Mouse (Mus musculus) testis, adult 2 months (tissue): ENCODE data around the gene Doc2b. TPM values are rescaled to one million over a fixed set of nuclear protein-coding genes. Genes with fewer than 3 reads are reported as not detected.
"Not testable (repeated sequence)": the region's sequence is repeated elsewhere in the genome, so short reads cannot be mapped to it uniquely, and the experiment has no call there.

ENCODE experiments used
- H3K27ac ChIP-seq: fragments of 200-500 bp; 2 replicates; pipeline ENCODE4 v1.5.1; 2012; ENCODE audit warnings: low read depth, low read length; ENCODE audit not compliant: control insufficient read depth, insufficient read depth
- H3K27me3 ChIP-seq: fragments of 200-500 bp; 2 replicates; pipeline ENCODE4 v1.6.1; 2012; ENCODE audit warnings: mild to moderate bottlenecking, low read length, moderate library complexity; ENCODE audit not compliant: control insufficient read depth, insufficient read depth
- H3K36me3 ChIP-seq: fragments of 200-500 bp; 2 replicates; pipeline ENCODE4 v1.6.1; 2012; ENCODE audit warnings: mild to moderate bottlenecking, low read length; ENCODE audit not compliant: control insufficient read depth, insufficient read depth
- H3K4me1 ChIP-seq: fragments of 200-500 bp; 2 replicates; pipeline ENCODE4 v1.6.1; 2012; ENCODE audit warnings: low read length; ENCODE audit not compliant: control insufficient read depth, insufficient read depth
- H3K4me3 ChIP-seq: fragments of 200-500 bp; 2 replicates; pipeline ENCODE4 v1.5.1; 2012; ENCODE audit warnings: low read depth, mild to moderate bottlenecking, low read length, moderate library complexity, mixed read lengths; ENCODE audit not compliant: control insufficient read depth
- CTCF ChIP-seq: fragments of 200-500 bp; IDR thresholded peaks from 2 replicates; pipeline ENCODE4 v1.5.1; 2012; ENCODE audit warnings: low read depth, mild to moderate bottlenecking, inconsistent platforms, low read length, moderate library complexity; ENCODE audit not compliant: control insufficient read depth, insufficient read depth, insufficient replicate concordance
- POLR2A ChIP-seq: fragments of 200-500 bp; IDR thresholded peaks from 2 replicates; pipeline ENCODE4 v1.6.1; 2012; ENCODE audit warnings: low read depth, mild to moderate bottlenecking, inconsistent platforms, low read length, moderate library complexity; ENCODE audit not compliant: control insufficient read depth
- polyA plus RNA-seq: library from polyadenylated mRNA; depleted of rRNA; stranded (reverse); fragments of >200 nt; gene quantifications from 2 replicates; pipeline ENCODE4 v1.2.3, GENCODE M21; 2012; rRNA removed

Gene Doc2b
- polyA plus RNA-seq, 1 experiment, result 0.78 TPM

GRCm38 (mm10) chr11:75733227-75733940, 62.5 kb downstream of the Doc2b start:
- TF ChIP-seq POLR2A (no peak), CTCF (no peak)
- Histone ChIP-seq H3K27me3 (no peaks in the 10 kb centered on the region), H3K4me3 (peak overlapping the region; percentile 97), H3K27ac (peak overlapping the region; percentile 99), H3K36me3 (no peaks in the 10 kb centered on the region), H3K4me1 (peaks cover 3% of the 10 kb centered on the region; the same call in 1 of the 2 replicates)

- no peaks in the 10 kb centered on the region for H3K27me3 ChIP-seq
- TF ChIP-seq CTCF (no peak), POLR2A (peak; percentile 96)
- H3K27ac ChIP-seq, result peak within 1 kb of the TSS; percentile 99
- peak within 1 kb of the TSS; percentile 97 for H3K4me3 ChIP-seq
- peaks cover 3% of the 10 kb centered on the region; the same call in 1 of the 2 replicates for H3K4me1 ChIP-seq
- H3K36me3 ChIP-seq, result no peaks in the 10 kb centered on the region
Observed at GRCm38 (mm10) chr11:75732434-75733226, 63.2 kb downstream of the Doc2b start, which contains the start of gene Ywhae. Gene Ywhae, plus strand, starts transcription at chr11:75732869.

DNA sequence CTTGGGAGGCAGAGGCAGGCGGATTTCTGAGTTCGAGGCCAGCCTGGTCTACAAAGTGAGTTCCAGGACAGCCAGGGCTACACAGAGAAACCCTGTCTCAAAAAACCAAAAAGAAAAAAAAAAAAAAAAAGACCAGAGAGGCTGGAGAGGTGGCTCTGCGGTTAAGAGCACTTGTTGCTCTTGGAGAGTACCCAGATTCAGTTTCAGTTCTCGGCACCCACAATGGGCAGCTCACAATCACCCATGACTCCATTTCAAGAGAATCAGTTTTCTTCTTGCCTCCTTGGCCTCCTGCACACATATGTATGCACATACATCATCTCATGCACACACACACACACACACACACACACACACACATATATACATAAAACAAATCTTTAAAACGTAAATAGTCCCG, 68.2 kb downstream of the Doc2b start:
- not testable (repeated sequence) for H3K4me3 ChIP-seq, H3K27me3 ChIP-seq, H3K4me1 ChIP-seq, H3K36me3 ChIP-seq, H3K27ac ChIP-seq

DNA sequence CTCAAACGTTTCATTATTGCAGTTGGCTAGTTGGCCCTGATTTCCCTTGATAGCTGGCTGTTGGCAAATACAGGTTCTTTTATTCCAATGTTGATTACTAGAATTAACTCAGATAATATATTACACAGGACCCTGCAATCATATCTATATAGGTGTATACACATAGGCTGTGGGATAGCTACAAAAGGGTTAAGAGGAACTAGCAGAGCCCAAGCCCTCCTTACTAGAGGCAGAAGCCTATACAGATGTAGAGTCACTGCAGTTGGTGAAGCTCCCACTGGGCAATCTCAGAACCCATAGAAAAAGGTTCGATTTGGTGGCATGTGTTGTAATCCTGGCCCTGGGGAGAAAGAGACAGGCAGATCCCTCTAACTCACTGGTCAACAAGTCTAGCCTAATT, 68.7 kb downstream of the Doc2b start:
- no peaks in the 10 kb centered on the region for H3K27me3 ChIP-seq
- no peaks in the 10 kb centered on the region for H3K4me1 ChIP-seq
- H3K36me3 ChIP-seq, result no peaks in the 10 kb centered on the region
- H3K27ac ChIP-seq, result no peak overlapping the region
- no peak for TF ChIP-seq POLR2A
- no peak for TF ChIP-seq CTCF
- no peak overlapping the region for H3K4me3 ChIP-seq

- Histone ChIP-seq H3K4me3 (no peak overlapping the region), H3K36me3 (no peaks in the 10 kb centered on the region), H3K27me3 (no peaks in the 10 kb centered on the region), H3K27ac (no peak overlapping the region), H3K4me1 (no peaks in the 10 kb centered on the region)
- TF ChIP-seq CTCF (no peak), POLR2A (no peak)
Observed at GRCm38 (mm10) chr11:75722339-75722738, 73.5 kb downstream of the Doc2b start.

Other genes with a start within 250 kb of the Doc2b start
- 39.4 and 41.3 TPM in 2 replicates for gene Pitpna, start 208.0 kb downstream of the Doc2b start, polyA plus RNA-seq
- gene Inpp5k, start 165.1 kb downstream of the Doc2b start, polyA plus RNA-seq, result 121 and 128 TPM in 2 replicates
- gene Myo1c, start 145.5 kb downstream of the Doc2b start, polyA plus RNA-seq, result 41.3 and 48.7 TPM in 2 replicates
- 27.0 and 35.8 TPM in 2 replicates for gene Crk, start 116.8 kb downstream of the Doc2b start, polyA plus RNA-seq
- 172 and 188 TPM in 2 replicates for gene Ywhae, start 63.2 kb downstream of the Doc2b start, polyA plus RNA-seq
- gene Rph3al, start 142.4 kb upstream of the Doc2b start, polyA plus RNA-seq, result 0.91 and 1.8 TPM in 2 replicates
- 287 and 288 TPM in 2 replicates for gene 1700016K19Rik, start 203.9 kb upstream of the Doc2b start, polyA plus RNA-seq
- 0.64 and 0.77 TPM in 2 replicates for gene Rflnb, start 231.7 kb upstream of the Doc2b start, polyA plus RNA-seq